Mouse (Mus musculus) adrenal gland, postnatal 0 days (tissue): ENCODE data around the gene Nod1. TPM values are rescaled to one million over a fixed set of nuclear protein-coding genes. Genes with fewer than 3 reads are reported as not detected.

Experiments
- polyA plus RNA-seq: library from polyadenylated mRNA; unstranded; fragments of >200 nt; fragmentation: Nextera tagmentation; extraction: Ambion mirVana; gene quantifications from 2 replicates; pipeline ENCODE4 v1.2.1, GENCODE M21; 2015

Nod1 gene
- polyA plus RNA-seq, result 3.7 and 3.9 TPM in 2 replicates

DNA sequence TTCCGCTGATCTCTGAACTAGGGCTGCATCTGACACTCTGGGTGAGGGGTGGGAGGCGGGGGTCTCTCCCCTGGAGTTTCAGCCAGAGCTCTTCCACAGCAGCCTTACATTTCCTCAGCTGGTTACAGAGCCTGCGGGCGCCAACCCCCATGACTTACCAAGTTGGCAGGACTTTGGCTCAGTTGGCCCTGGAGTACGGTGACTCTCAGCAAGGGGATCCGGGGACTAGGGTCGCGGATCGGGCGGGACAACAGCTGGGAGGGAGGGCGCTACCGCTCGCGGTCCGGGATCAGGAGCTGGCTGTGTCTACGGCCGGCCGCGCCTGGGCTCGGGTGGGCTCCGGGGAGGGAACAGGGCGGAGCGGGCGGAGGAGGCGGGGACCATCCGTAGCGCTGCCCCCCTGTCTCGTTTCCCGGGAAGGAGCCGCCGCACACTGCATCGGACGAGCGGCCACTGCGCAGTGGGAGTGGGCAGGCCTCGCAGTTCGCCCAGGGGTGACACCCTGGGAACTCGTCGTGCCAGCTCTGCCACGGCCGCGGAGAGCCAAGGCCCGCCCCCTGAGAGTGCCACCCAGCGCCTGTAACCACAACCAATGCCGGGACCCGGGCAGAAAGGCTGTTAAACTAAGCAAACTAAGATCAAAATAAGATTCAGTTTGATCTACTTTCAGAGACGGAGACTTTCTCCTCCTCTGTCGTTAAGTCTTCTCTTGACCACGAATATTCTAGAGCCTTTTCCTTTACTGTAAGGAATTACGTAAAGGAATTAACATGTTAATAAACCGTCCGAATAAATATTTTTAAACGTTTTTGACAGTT lies at the start of gene Nod1:
Nod1 (minus strand) TSS at position 502 of the 818 bp plus-strand sequence.

DNA sequence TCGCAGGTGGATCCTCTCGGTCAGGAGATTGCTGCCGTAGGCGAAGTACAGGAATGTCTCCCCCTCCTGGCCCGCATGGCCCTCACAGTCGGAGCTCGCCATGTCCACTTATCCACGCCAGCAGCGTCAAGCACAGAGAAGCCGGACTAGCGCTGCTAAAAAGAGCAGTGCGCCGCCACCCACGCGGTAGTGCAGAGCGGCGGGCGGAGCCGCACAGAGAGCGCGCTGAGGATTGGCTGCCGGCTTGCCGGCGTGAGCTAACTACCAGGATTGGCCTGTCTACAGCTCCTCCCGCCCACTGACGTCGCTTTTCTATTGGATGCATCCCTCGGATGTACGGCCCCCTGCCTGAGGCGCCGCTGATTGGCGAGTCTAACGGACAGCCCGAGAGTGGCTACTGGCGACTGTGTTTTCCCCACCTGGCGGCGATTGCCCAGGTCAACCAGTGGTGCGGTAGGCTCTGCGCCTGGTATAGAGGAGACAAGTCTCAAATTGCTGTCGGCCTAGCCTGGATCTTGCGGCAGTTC lies 20.4 kb upstream of the Nod1 start, which contains the start of gene Ggct:
Ggct (minus strand) TSS at position 217 of the 527 bp plus-strand sequence.

Other genes starting within 250 kb of the Nod1 start
- gene Znrf2, start 155.7 kb downstream of the Nod1 start, polyA plus RNA-seq, result 2.9 and 7.1 TPM in 2 replicates
- 8.3 and 12.6 TPM in 2 replicates for gene Ggct, start 20.3 kb upstream of the Nod1 start, polyA plus RNA-seq
- 71.8 and 77.5 TPM in 2 replicates for gene Gars, start 65.4 kb upstream of the Nod1 start, polyA plus RNA-seq
- not detected in 2 replicates for gene Crhr2, start 160.4 kb upstream of the Nod1 start, polyA plus RNA-seq
- 0.24 and 1.2 TPM in 2 replicates for gene Inmt, start 202.4 kb upstream of the Nod1 start, polyA plus RNA-seq
- 5.8 and 7.0 TPM in 2 replicates for gene Mindy4, start 230.8 kb upstream of the Nod1 start, polyA plus RNA-seq